In the genomic region with DNA sequence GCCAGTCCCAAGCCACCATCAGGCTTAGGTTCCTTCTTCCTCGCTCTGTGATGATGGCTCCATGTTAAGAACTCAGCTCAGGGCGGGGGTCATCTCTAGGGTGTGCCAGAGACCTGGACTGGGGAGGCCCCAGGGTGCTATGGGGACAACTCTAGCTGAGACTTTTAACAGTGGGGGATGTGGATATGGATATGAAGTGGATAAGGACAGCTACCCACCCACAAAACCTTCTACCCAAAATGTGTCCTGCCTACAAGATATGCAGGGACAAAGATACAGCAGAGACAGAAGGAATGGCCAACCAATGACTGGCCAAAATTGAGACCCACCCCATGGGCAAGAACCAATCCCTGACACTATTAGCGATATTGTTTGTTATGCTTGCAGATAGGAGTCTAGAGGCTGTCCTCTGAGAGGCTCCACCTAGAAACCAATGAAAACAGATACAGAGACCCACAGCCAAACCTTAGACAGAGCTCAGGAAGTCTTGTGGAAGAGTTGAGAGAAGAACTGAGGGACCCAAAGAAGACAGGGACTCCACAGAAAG, we compare ENCODE assay signal across 19 mouse cellular contexts. TPM values are rescaled to one million over a fixed set of nuclear protein-coding genes. Genes with fewer than 3 reads are reported as not detected.
DNase-seq lines count a peak whose midpoint lies in the region; ATAC-seq and TF ChIP-seq lines count a peak whose summit lies in the region.
"Had no signal": no experiment of that assay in that cellular context is flagged by ENCODE, and none has a peak within 500 bp of the region (broad histone marks: within the 10 kb centered on the region; RNA-seq: fewer than 3 reads in every experiment).

No protein-coding gene starts in this region.

- H3K4me2 ChIP-seq in stomach, embryonic 15.5 days = no peak overlapping the region
- H3K4me2 ChIP-seq in stomach, postnatal 0 days (replicated peaks; ENCODE audit: low read depth) = no peak overlapping the region
- H3K4me2 ChIP-seq in liver, embryonic 13.5 days = peak overlapping the region; percentile 55
- H3K4me2 ChIP-seq in liver, postnatal 0 days (ENCODE audit: low read depth, low read length) = no peak overlapping the region; the same call in 1 of the 2 replicates
- H3K4me2 ChIP-seq: embryonic facial prominence, embryonic 15.5 days; forebrain, embryonic 15.5 days; hindbrain, embryonic 13.5 days had no signal

- no peaks in the 10 kb centered on the region for H3K9me3 ChIP-seq in stomach, embryonic 15.5 days
- H3K9me3 ChIP-seq in stomach, postnatal 0 days (ENCODE audit: control insufficient read depth, low read length) = no peaks in the 10 kb centered on the region
- H3K9me3 ChIP-seq in liver, embryonic 13.5 days (replicated peaks) = no peaks in the 10 kb centered on the region
- no peaks in the 10 kb centered on the region for H3K9me3 ChIP-seq in liver, postnatal 0 days (ENCODE audit: low read length)
- H3K9me3 ChIP-seq: embryonic facial prominence, embryonic 15.5 days; forebrain, embryonic 15.5 days; heart, embryonic 10.5 days; hindbrain, embryonic 13.5 days had no signal

- no peaks in the 10 kb centered on the region for H3K4me1 ChIP-seq in stomach, embryonic 15.5 days
- no peaks in the 10 kb centered on the region for H3K4me1 ChIP-seq in stomach, postnatal 0 days (replicated peaks; ENCODE audit: control insufficient read depth, insufficient read depth)
- H3K4me1 ChIP-seq in liver, embryonic 13.5 days (replicated peaks) = peaks cover 62% of the 10 kb centered on the region
- H3K4me1 ChIP-seq in liver, postnatal 0 days (ENCODE audit: insufficient read depth) = peaks cover 5% of the 10 kb centered on the region
- H3K4me1 ChIP-seq: embryonic facial prominence, embryonic 15.5 days; forebrain, embryonic 15.5 days had no signal

- H3K27ac ChIP-seq in stomach, embryonic 15.5 days = no peak overlapping the region
- H3K27ac ChIP-seq in stomach, postnatal 0 days (replicated peaks) = no peak overlapping the region
- H3K27ac ChIP-seq in liver, embryonic 13.5 days = peak overlapping the region; percentile 89
- H3K27ac ChIP-seq in liver, postnatal 0 days (ENCODE audit: low read depth) = no peak overlapping the region; the same call in 1 of the 2 replicates
- H3K27ac ChIP-seq: embryonic facial prominence, embryonic 15.5 days; forebrain, embryonic 15.5 days; heart, embryonic 10.5 days; hindbrain, embryonic 13.5 days had no signal

- DNase-seq in stomach, postnatal 0 days (ENCODE audit: low spot score) = no peak
- DNase-seq in liver, embryonic 13.5 days = no peak
- no peak for DNase-seq in liver, postnatal 0 days
- DNase-seq in spleen, postnatal 10 days (ENCODE audit: low spot score in 2 of 2) = no peak
- DNase-seq in MN1 (ENCODE audit: low spot score) = no peak
- DNase-seq in left cerebral cortex, adult 18-20 months (ENCODE audit: low spot score in 2 of 2) = no peak
- DNase-seq: adrenal gland, postnatal 25 days; cerebellum, adult 2 months; cerebellum, postnatal 14 days; embryo, embryonic 11 days; gastrocnemius, postnatal 10 days; heart, adult 18-20 months; heart, postnatal 10 days had no signal

- no peaks in the 10 kb centered on the region for H3K36me3 ChIP-seq in stomach, embryonic 15.5 days
- no peaks in the 10 kb centered on the region for H3K36me3 ChIP-seq in stomach, postnatal 0 days (ENCODE audit: control insufficient read depth, insufficient read depth, low read length)
- peaks cover 13% of the 10 kb centered on the region for H3K36me3 ChIP-seq in liver, embryonic 13.5 days
- 0 out of 2 replicates have a peak, but pooled peaks cover 3% of the 10 kb centered on the region for H3K36me3 ChIP-seq in liver, postnatal 0 days (replicated peaks; ENCODE audit: insufficient read depth, low read length)
- H3K36me3 ChIP-seq: embryonic facial prominence, embryonic 15.5 days; forebrain, embryonic 15.5 days; heart, embryonic 10.5 days; hindbrain, embryonic 13.5 days had no signal

- no peaks in the 10 kb centered on the region for H3K27me3 ChIP-seq in stomach, embryonic 15.5 days (replicated peaks)
- H3K27me3 ChIP-seq in stomach, postnatal 0 days (ENCODE audit: control insufficient read depth, insufficient read depth, low read length) = no peaks in the 10 kb centered on the region
- no peaks in the 10 kb centered on the region for H3K27me3 ChIP-seq in liver, embryonic 13.5 days
- H3K27me3 ChIP-seq in liver, postnatal 0 days (ENCODE audit: insufficient read depth, low read length) = no peaks in the 10 kb centered on the region
- H3K27me3 ChIP-seq: embryonic facial prominence, embryonic 15.5 days; forebrain, embryonic 15.5 days; hindbrain, embryonic 13.5 days had no signal

- WGBS in stomach, embryonic 15.5 days = 86% methylated on average over 3 of the region's 3 CpGs
- 87% methylated on average over 3 of the region's 3 CpGs for WGBS in stomach, postnatal 0 days
- 40% methylated on average over 3 of the region's 3 CpGs for WGBS in liver, embryonic 13.5 days (ENCODE audit: insufficient replicate concordance)
- WGBS in liver, postnatal 0 days (ENCODE audit: insufficient replicate concordance) = 74% methylated on average over 3 of the region's 3 CpGs

- no peak overlapping the region for H3K4me3 ChIP-seq in stomach, embryonic 15.5 days (replicated peaks)
- H3K4me3 ChIP-seq in stomach, postnatal 0 days (ENCODE audit: low read depth, low read length) = no peak overlapping the region
- H3K4me3 ChIP-seq in liver, embryonic 13.5 days (replicated peaks) = no peak overlapping the region
- H3K4me3 ChIP-seq in liver, postnatal 0 days (ENCODE audit: low read depth, low read length) = no peak overlapping the region
- H3K4me3 ChIP-seq: embryonic facial prominence, embryonic 15.5 days; erythroblast, embryonic 14.5 days; forebrain, embryonic 15.5 days; heart, embryonic 10.5 days; hindbrain, embryonic 13.5 days had no signal

- TF ChIP-seq EP300 in stomach, postnatal 0 days (optimal IDR thresholded peaks at IDR 0.05) = no peak
- no peak for TF ChIP-seq EP300 in liver, postnatal 0 days (IDR thresholded peaks at IDR 0.05; ENCODE audit: low read depth)

- H3K9ac ChIP-seq in stomach, embryonic 15.5 days = no peak overlapping the region
- H3K9ac ChIP-seq in stomach, postnatal 0 days (ENCODE audit: low read length) = no peak overlapping the region
- H3K9ac ChIP-seq in liver, embryonic 13.5 days = no peak overlapping the region
- H3K9ac ChIP-seq in liver, postnatal 0 days (replicated peaks) = no peak overlapping the region
- H3K9ac ChIP-seq: embryonic facial prominence, embryonic 15.5 days; forebrain, embryonic 15.5 days; hindbrain, embryonic 13.5 days had no signal

- no peak for TF ChIP-seq CTCF in stomach, postnatal 0 days (IDR thresholded peaks at IDR 0.05; ENCODE audit: low read depth)
- no peak for TF ChIP-seq CTCF in liver, postnatal 0 days (IDR thresholded peaks at IDR 0.05; ENCODE audit: low read depth)

- ATAC-seq in stomach, embryonic 15.5 days (ENCODE audit: insufficient read depth, low FRiP score, low read depth) = peak; percentile 48; the same call in 1 of the 2 replicates
- no peak for ATAC-seq in stomach, postnatal 0 days (ENCODE audit: low FRiP score, low TSS enrichment)
- ATAC-seq in liver, embryonic 13.5 days (ENCODE audit: low read depth) = peak; percentile 83
- peak; percentile 58; the same call in 1 of the 2 replicates for ATAC-seq in liver, postnatal 0 days
- ATAC-seq: forebrain, embryonic 15.5 days had no signal

RNA-seq across cellular contexts. Expression of a gene that starts 19.9 kb away (rescaled TPM):
- 8.9 and 10.7 TPM in 2 replicates for polyA plus RNA-seq in stomach, embryonic 15.5 days (2015; fragmentation: Nextera tagmentation; extraction: Ambion mirVana)
- polyA plus RNA-seq in stomach, postnatal 0 days (2015; fragmentation: Nextera tagmentation; extraction: Ambion mirVana) = 4.8 and 5.1 TPM in 2 replicates
- 2.6 and 3.4 TPM in 2 replicates for polyA plus RNA-seq in liver, embryonic 13.5 days (2015; fragmentation: Nextera tagmentation; extraction: Ambion mirVana)
- polyA plus RNA-seq in liver, postnatal 0 days (2015; fragmentation: Nextera tagmentation; extraction: Ambion mirVana) = 4.0 and 4.2 TPM in 2 replicates
- total RNA-seq in left cerebral cortex, adult 18-20 months (2021) = 100 to 1,000 TPM; 343 TPM
